Mouse (Mus musculus) G1E (cell line): ENCODE measurements at regions not wholly inside any gene's neighbourhood (a gene's known extent, or its start where the extent isn't known, plus 50 kb on each side); places are given as distances from the start of the nearest gene placed in this dataset.

Experiments used
- CTCF ChIP-seq: IDR thresholded peaks from 2 replicates; pipeline ENCODE4 v1.5.1; 2012; ENCODE audit warnings: low read depth, low read length, inconsistent platforms, mixed read lengths
- GATA1 ChIP-seq: IDR thresholded peaks from 2 replicates; pipeline ENCODE4 v1.6.1; 2012; ENCODE audit warnings: borderline replicate concordance, low read length, inconsistent platforms, mixed read lengths
- GATA2 ChIP-seq: IDR thresholded peaks from 2 replicates; pipeline ENCODE4 v1.6.1; 2012; ENCODE audit warnings: low read depth, low read length, inconsistent platforms, borderline replicate concordance
- POLR2AphosphoS5 ChIP-seq: IDR thresholded peaks from 2 replicates; pipeline ENCODE4 v1.6.1; 2012; ENCODE audit warnings: low read depth, low read length, inconsistent platforms; ENCODE audit not compliant: insufficient replicate concordance
- TAL1 ChIP-seq: conservative IDR thresholded peaks from 2 replicates; pipeline ENCODE4 v1.6.1; 2012; ENCODE audit warnings: low read depth, low read length, inconsistent platforms, mixed read lengths

DNA sequence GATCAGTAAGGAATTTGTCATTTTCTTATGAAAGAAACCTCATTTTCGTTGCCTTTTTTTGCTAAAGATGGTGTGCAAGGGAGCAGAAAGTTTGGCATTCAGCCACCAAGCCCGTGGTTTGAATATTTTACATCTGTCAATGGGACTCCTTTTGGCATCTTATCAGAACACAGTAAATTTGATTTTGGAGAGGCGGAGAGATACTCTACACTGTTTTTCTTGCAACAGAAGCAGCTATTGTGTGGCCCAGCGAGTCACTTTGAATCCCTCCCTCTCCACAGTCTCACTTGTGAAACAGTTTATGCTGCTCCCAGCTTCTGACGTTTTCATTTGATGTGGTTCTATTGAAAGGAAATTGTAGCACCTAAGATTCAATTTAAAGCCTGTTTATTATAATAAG is 79.9 kb downstream of the 4933412E24Rik start:
- TF ChIP-seq CTCF (no peak), GATA1 (no peak), POLR2AphosphoS5 (no peak), TAL1 (no peak), GATA2 (no peak)
